Mouse (Mus musculus) hindbrain, embryonic 14.5 days (tissue): Measurements from ENCODE around the gene Kbtbd4. TPM values are rescaled to one million over a fixed set of nuclear protein-coding genes. Genes with fewer than 3 reads are reported as not detected.
"Not testable (repeated sequence)": the region's sequence is repeated elsewhere in the genome, so short reads cannot be mapped to it uniquely, and the experiment has no call there.

Source experiments
- ATAC-seq: fragments of 200-750 bp; cut with Nextera tagmentation; 2 replicates; pipeline ENCODE4 v1.8.0; 2017; ENCODE audit warnings: moderate number of reproducible peaks, mild to moderate bottlenecking, moderate TSS enrichment, moderate library complexity; ENCODE audit not compliant: low FRiP score
- DNase-seq: peaks from one replicate; pipeline ENCODE4 v3.0.0-alpha.2; 2015; ENCODE audit warnings: low spot score
- H3K27ac ChIP-seq: fragments of 300-500 bp; sonication (generic); 2 replicates; pipeline ENCODE4 v1.5.1; 2014; ENCODE audit warnings: mild to moderate bottlenecking, moderate library complexity
- H3K27me3 ChIP-seq: fragments of 300-500 bp; sonication (generic); 2 replicates; pipeline ENCODE4 v1.6.1; 2014; ENCODE audit warnings: mild to moderate bottlenecking, low read length, mixed read lengths; ENCODE audit not compliant: control insufficient read depth, insufficient read depth
- H3K36me3 ChIP-seq: fragments of 300-500 bp; sonication (generic); replicated peaks from 2 replicates; pipeline ENCODE4 v1.6.1; 2014; ENCODE audit not compliant: control insufficient read depth, insufficient read depth
- H3K4me1 ChIP-seq: fragments of 300-500 bp; sonication (generic); replicated peaks from 2 replicates; pipeline ENCODE4 v1.6.1; 2014; ENCODE audit warnings: antibody characterized with exemption, low read length, mixed read lengths; ENCODE audit not compliant: control insufficient read depth, insufficient read depth
- H3K4me2 ChIP-seq: fragments of 300-500 bp; sonication (generic); replicated peaks from 2 replicates; pipeline ENCODE4 v1.6.1; 2014; ENCODE audit warnings: mild to moderate bottlenecking, moderate library complexity
- H3K4me3 ChIP-seq: fragments of 300-500 bp; sonication (generic); replicated peaks from 2 replicates; pipeline ENCODE4 v1.5.1; 2014; ENCODE audit warnings: mild to moderate bottlenecking, low read length
- H3K9ac ChIP-seq: fragments of 300-500 bp; sonication (generic); 2 replicates; pipeline ENCODE4 v1.6.1; 2014
- H3K9me3 ChIP-seq: fragments of 300-500 bp; sonication (generic); 2 replicates; pipeline ENCODE4 v1.6.1; 2016; ENCODE audit warnings: low read length; ENCODE audit not compliant: control insufficient read depth
- WGBS: fragments of 180-500 bp; shearing (Covaris S2); extraction: QIAGEN DNeasy Blood & Tissue Kit; methylation state at CpG from one replicate; pipeline ENCODE4 v1.1.7; 2014; 5-methylcytosine and 5-hydroxymethylcytosine counted together
- polyA plus RNA-seq: library from polyadenylated mRNA; unstranded; fragments of >200 nt; fragmentation: Nextera tagmentation; extraction: Ambion mirVana; gene quantifications from 2 replicates; pipeline ENCODE4 v1.2.1, GENCODE M21; 2014

The Kbtbd4 gene
- polyA plus RNA-seq, 1 experiment from 2014 or later: 45.5 TPM

- Histone ChIP-seq H3K27me3 (peaks cover 7% of the 10 kb centered on the region; the same call in 1 of the 2 replicates), H3K4me2 (no peak overlapping the region), H3K36me3 (peaks cover 76% of the 10 kb centered on the region), H3K4me1 (peaks cover 16% of the 10 kb centered on the region), H3K27ac (no peak overlapping the region), H3K9me3 (no peaks in the 10 kb centered on the region), H3K4me3 (no peak overlapping the region), H3K9ac (no peak overlapping the region)
- no peak for ATAC-seq
- DNase-seq: no peak
- WGBS: 85% methylated on average over 6 of the region's 6 CpGs
Observed at GRCm38 (mm10) chr2:90893673-90894298, 10.8 kb upstream of the Kbtbd4 start.

- H3K4me3 ChIP-seq, H3K9me3 ChIP-seq, H3K9ac ChIP-seq, H3K27me3 ChIP-seq, ATAC-seq, DNase-seq, H3K4me2 ChIP-seq, H3K27ac ChIP-seq: not testable (repeated sequence)
- 92% methylated on average over 3 of the region's 3 CpGs for WGBS
- Histone ChIP-seq H3K36me3 (peaks cover 81% of the 10 kb centered on the region), H3K4me1 (peaks cover 12% of the 10 kb centered on the region)
Observed at GRCm38 (mm10) chr2:90894299-90894677, 10.3 kb upstream of the Kbtbd4 start.

- Histone ChIP-seq H3K4me1 (peaks cover 32% of the 10 kb centered on the region), H3K9me3 (no peaks in the 10 kb centered on the region), H3K4me3 (peak overlapping the region; percentile 92), H3K27ac (peak overlapping the region; percentile 95; the same call in 1 of the 2 replicates), H3K27me3 (no peaks in the 10 kb centered on the region), H3K9ac (peak overlapping the region; percentile 97), H3K4me2 (peak overlapping the region; percentile 61), H3K36me3 (peaks cover 58% of the 10 kb centered on the region)
- DNase-seq: no peak
- ATAC-seq: no peak
- WGBS: 89% methylated on average over 2 of the region's 2 CpGs
Observed at GRCm38 (mm10) chr2:90903398-90903797, 1.1 kb upstream of the Kbtbd4 start.

GRCm38 (mm10) chr2:90904856-90905224 is 300 bp downstream of the Kbtbd4 start:
- ATAC-seq (no peak; the same call in 1 of the 2 replicates), DNase-seq (no peak)
- Histone ChIP-seq H3K36me3 (peaks cover 60% of the 10 kb centered on the region), H3K9ac (peak overlapping the region; percentile 97), H3K4me3 (peak overlapping the region; percentile 92), H3K4me2 (peak overlapping the region; percentile 61), H3K9me3 (no peaks in the 10 kb centered on the region), H3K27me3 (no peaks in the 10 kb centered on the region), H3K4me1 (peaks cover 32% of the 10 kb centered on the region), H3K27ac (peak overlapping the region; percentile 95)
- whole genome bisulfite sequencing: under 1% methylated on average over 21 of the region's 21 CpGs

GRCm38 (mm10) chr2:90906721-90907120 is 2.2 kb downstream of the Kbtbd4 start:
- Histone ChIP-seq H3K4me1 (peaks cover 32% of the 10 kb centered on the region), H3K9me3 (no peaks in the 10 kb centered on the region), H3K9ac (no peak overlapping the region), H3K27ac (no peak overlapping the region), H3K4me2 (no peak overlapping the region), H3K27me3 (no peaks in the 10 kb centered on the region), H3K4me3 (no peak overlapping the region), H3K36me3 (peaks cover 63% of the 10 kb centered on the region)
- 96% methylated on average over 2 of the region's 2 CpGs for WGBS
- no peak for DNase-seq
- no peak for ATAC-seq

GRCm38 (mm10) chr2:90910861-90911260 is 6.3 kb downstream of the Kbtbd4 start:
- no peak for ATAC-seq
- Histone ChIP-seq H3K4me2 (no peak overlapping the region), H3K4me3 (no peak overlapping the region), H3K9me3 (no peaks in the 10 kb centered on the region), H3K36me3 (peaks cover 77% of the 10 kb centered on the region), H3K27me3 (no peaks in the 10 kb centered on the region), H3K9ac (no peak overlapping the region), H3K4me1 (peaks cover 26% of the 10 kb centered on the region), H3K27ac (no peak overlapping the region)
- no peak for DNase-seq
- WGBS: 97% methylated on average over 1 of the region's 1 CpGs

- DNase-seq: no peak
- no peaks in the 10 kb centered on the region for H3K27me3 ChIP-seq
- peaks cover 26% of the 10 kb centered on the region for H3K4me1 ChIP-seq
- no peak overlapping the region for H3K27ac ChIP-seq
- no peak for ATAC-seq
- H3K36me3 ChIP-seq: peaks cover 77% of the 10 kb centered on the region
- H3K4me3 ChIP-seq: no peak overlapping the region
- no peaks in the 10 kb centered on the region for H3K9me3 ChIP-seq
- no peak overlapping the region for H3K9ac ChIP-seq
- H3K4me2 ChIP-seq: no peak overlapping the region
- 91% methylated on average over 1 of the region's 1 CpGs for WGBS
Observed at GRCm38 (mm10) chr2:90911668-90912067, 7.1 kb downstream of the Kbtbd4 start.

GRCm38 (mm10) chr2:90913671-90914070 is 9.1 kb downstream of the Kbtbd4 start:
- Histone ChIP-seq H3K9me3 (no peaks in the 10 kb centered on the region), H3K27ac (peak overlapping the region; percentile 24; the same call in 1 of the 2 replicates), H3K4me3 (no peak overlapping the region), H3K4me1 (peaks cover 34% of the 10 kb centered on the region), H3K4me2 (no peak overlapping the region), H3K9ac (peak overlapping the region; percentile 11; the same call in 1 of the 2 replicates), H3K36me3 (peaks cover 57% of the 10 kb centered on the region), H3K27me3 (no peaks in the 10 kb centered on the region)
- DNase-seq: peak; percentile 64
- 75% methylated on average over 2 of the region's 2 CpGs for WGBS
- no peak for ATAC-seq

- Histone ChIP-seq H3K4me2 (peak overlapping the region; percentile 78), H3K9ac (peak overlapping the region; percentile 98), H3K36me3 (peaks cover 38% of the 10 kb centered on the region), H3K4me1 (peaks cover 34% of the 10 kb centered on the region), H3K27ac (no peak overlapping the region), H3K4me3 (no peak overlapping the region), H3K27me3 (no peaks in the 10 kb centered on the region), H3K9me3 (no peaks in the 10 kb centered on the region)
- DNase-seq (no peak), ATAC-seq (no peak)
- WGBS: 57% methylated on average over 1 of the region's 1 CpGs
Observed at GRCm38 (mm10) chr2:90915516-90915915, 11.0 kb downstream of the Kbtbd4 start.
